Mouse (Mus musculus) embryonic stem cell, embryonic (primary cell): Measurements from ENCODE around the gene Litaf.

Experiments used
- CTCF ChIA-PET, 4 experiments: fragments of 300-600 bp in 2 of 4; fragments of 350-600 bp in 2 of 4; sonication (Branson Sonifier 250); formaldehyde crosslinking; loops; one replicate each; lab custom pipeline; 2022; ENCODE audit warnings: inconsistent platforms in 2 of 4; lab: Charles Lee
- POLR2A ChIA-PET, 4 experiments: fragments of 300-600 bp in 2 of 4; fragments of 350-600 bp in 2 of 4; sonication (Branson Sonifier 250); formaldehyde crosslinking; loops; one replicate each; lab custom pipeline; 2022; ENCODE audit warnings: antibody characterized with exemption in 4 of 4, inconsistent platforms in 1 of 4; lab: Charles Lee

Gene Litaf

DNA sequence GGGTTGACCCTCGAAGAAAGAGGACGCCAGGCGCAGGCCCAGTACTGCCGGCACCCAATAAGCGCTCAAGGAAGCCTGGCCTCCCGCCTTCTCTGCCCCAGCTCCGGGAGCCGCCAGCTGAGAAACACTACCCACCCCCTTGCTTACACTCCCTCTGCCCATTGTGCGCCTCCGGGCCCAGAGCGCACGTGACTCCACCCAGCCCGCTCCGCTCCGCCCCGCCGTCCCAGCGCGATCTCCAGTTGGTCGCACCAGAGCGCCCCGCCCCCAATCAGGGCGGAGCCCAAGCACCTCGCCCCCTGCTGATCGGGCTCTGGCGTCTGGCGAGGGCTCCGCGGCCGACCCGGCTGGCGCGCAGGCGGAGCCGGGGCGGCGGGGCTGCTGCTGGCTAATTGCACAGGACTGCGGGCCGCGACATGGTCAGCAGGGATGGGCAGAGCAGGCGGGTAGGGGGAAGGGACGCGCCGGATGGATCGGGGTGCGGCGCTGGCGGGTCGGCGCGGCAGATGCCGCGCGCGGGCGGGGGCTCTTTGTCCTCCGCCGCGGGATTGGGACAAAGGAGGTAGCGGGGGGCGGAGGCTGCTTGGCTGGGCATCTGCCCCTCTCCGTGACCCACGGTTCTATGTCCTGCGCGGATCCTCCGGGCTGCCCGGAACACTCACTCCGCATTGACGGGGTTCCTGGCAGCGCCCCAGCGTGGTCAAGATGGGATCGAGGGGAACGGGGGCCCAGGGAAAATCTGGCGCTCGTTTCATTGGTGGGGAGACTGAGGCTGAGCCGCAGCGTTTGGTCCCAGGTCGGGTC, at the start of gene Litaf:
Gene Litaf, minus strand, starts transcription at position 129 of the 804 bp plus-strand sequence.
- ChIA-PET POLR2A (interaction anchor here in 3 of 4 experiments (0.6 to 2.7 kb wide), 32 partner anchors 8 to 294 kb away, joined by 3 to 17 read pairs (median 4); partner anchors contain the start of genes Gspt1 (in 1 of the 3), Snx29 (in 1 of the 3) and Zc3h7a (in 1 of the 3)), CTCF (interaction anchor here in 3 of 4 experiments (0.7 to 3.4 kb wide), 6 partner anchors 31 to 239 kb away, joined by 3 to 23 read pairs (median 4); partner anchors contain the start of gene Zc3h7a (in 1 of the 3))

- ChIA-PET CTCF (interaction anchor here in 3 of 4 experiments (0.7 to 2.2 kb wide), 19 partner anchors 8 to 253 kb away, joined by 3 to 22 read pairs (median 3); partner anchors contain the start of gene Litaf (in 1 of the 3)), POLR2A (interaction anchor here in 3 of 4 experiments (0.6 to 1.6 kb wide), 6 partner anchors 35 to 332 kb away, joined by 3 to 8 read pairs (median 4); no protein-coding TSS in a partner anchor)
Observed at GRCm38 (mm10) chr16:11109198-11109740, 43.3 kb upstream of the Litaf start.

GRCm38 (mm10) chr16:11104905-11105304, 38.9 kb upstream of the Litaf start:
- ChIA-PET CTCF (no interaction called here), POLR2A (interaction anchor here in 2 of 4 experiments (0.9 to 1.3 kb wide), 2 partner anchors 34 to 59 kb away, joined by 3 read pairs; no protein-coding TSS in a partner anchor)

DNA sequence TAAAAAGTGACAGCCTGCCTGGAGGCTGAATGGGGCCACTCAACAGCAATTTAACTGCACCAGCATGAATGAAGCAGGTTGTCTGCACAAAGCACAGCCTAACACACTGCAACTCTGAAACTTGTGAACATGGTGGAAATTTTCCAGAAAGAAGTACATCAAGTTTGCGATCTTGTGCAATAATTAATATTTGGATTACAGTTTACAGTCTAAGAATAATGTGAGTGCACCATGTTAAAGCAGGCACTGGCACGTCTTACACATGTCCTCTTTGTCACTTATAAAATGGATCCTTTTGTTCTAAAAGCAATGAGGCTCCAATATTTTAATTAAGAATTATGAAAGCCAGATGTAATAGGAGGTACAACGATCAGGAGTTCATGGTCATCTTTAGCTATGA, 31.3 kb upstream of the Litaf start:
- ChIA-PET CTCF (interaction anchor here in 1 of 4 experiments (1.0 kb wide), 1 partner anchor 11 kb away, joined by 3 read pairs; no protein-coding TSS in a partner anchor), POLR2A (no interaction called here)

DNA sequence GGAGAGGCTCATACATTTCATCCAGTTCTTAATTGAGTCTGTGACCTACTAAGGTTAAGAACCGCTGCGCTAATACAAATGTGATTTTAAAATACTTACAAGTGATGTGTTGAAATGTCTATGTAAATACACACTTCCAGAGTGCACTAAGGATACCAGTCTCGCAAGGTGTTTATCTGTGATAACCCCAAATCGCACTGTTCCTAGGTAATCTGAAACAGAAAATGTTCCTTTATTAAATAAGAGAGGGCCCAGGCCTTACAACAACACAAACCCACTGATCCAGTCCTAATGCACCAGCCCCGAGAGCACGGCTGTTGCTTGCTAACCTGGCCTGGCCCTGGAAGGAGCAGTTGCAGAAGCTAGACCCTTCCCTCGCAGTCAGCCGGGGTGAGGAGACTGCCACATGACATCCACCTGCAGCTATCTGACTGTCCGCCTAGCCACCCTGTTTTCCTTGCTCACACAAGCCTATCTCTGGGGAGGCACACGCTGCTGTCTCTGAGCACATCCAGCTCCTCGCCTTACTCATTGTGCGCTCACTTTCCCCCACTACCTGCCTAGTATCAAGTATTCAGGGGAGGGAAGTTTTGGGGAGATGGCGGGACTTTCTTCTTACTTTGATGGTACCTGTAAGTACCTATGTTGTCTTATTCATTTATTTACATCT, 27.9 kb upstream of the Litaf start:
- POLR2A ChIA-PET = no interaction called here
- CTCF ChIA-PET = interaction anchor here in 3 of 4 experiments (0.5 to 1.4 kb wide), 3 partner anchors 59 to 371 kb away, joined by 3 to 4 read pairs (median 3); no protein-coding TSS in a partner anchor

- ChIA-PET POLR2A (no interaction called here), CTCF (interaction anchor here in 2 of 4 experiments (1.0 to 1.2 kb wide), 3 partner anchors 17 to 58 kb away, joined by 3 read pairs; no protein-coding TSS in a partner anchor)
Observed at GRCm38 (mm10) chr16:11092523-11092922, 26.6 kb upstream of the Litaf start.

DNA sequence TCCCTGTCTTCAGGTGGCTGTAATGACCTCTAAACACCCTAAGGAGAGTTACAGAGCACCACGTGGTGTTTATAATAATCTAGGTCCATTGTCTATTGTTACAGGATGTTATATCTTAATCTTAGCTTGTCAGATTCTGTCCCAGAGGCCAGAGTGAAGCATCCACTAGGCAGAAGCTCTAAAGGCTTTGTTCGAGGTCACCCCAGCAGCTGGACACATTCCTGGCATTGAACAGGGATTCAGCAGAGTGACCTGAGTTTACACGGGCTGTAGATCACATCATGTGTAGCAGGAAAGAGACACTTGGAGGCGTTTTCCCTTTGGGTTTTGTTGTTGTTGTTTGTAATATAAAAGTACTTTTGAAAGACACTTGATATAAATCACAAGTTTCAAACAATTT, 26.1 kb upstream of the Litaf start:
- CTCF ChIA-PET = interaction anchor here in 3 of 4 experiments (1.0 to 1.5 kb wide), 4 partner anchors 17 to 57 kb away, joined by 3 to 4 read pairs (median 3); no protein-coding TSS in a partner anchor
- POLR2A ChIA-PET = interaction anchor here in 1 of 4 experiments (1.4 kb wide), 1 partner anchor 10 kb away, joined by 4 read pairs; no protein-coding TSS in a partner anchor

GRCm38 (mm10) chr16:11090836-11091570, 25.0 kb upstream of the Litaf start:
- POLR2A ChIA-PET = interaction anchor here in 2 of 4 experiments (0.6 to 1.6 kb wide), 4 partner anchors 8 to 143 kb away, joined by 3 to 4 read pairs (median 4); no protein-coding TSS in a partner anchor

DNA sequence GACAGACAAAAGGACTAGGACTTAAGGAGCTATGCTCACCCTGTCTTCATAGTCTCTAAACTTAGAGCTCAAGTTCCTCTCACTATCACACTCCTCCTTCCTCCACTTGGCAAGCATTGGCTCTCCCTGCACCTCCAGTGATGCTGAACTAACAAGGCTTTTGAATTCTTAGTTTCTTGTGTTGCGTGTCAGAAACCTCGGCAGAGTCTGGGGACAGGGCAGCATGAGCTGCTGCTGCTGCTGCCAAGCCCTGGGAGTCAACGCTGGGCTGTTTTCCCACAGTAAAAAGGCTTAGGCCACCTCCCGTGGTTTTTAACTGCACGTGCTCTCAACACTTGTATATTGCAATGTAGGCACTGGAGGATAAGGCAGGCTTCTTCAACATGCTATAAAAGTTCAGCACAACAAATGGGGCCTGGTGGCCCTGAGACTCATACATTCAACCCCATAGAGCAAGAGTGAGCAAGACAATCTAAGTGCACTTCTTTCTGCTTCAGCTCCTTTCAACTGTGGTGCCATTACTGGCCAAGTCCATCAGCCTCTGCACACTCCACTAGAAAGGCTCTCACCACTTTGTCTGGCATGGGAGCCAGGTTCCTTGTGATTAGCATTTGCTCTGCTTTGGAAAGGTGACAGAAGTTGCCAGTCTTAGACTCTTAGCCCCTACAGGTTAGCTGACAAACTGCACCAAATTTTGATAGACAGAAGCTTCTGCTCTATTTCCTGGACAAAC, 21.1 kb upstream of the Litaf start:
- CTCF ChIA-PET = interaction anchor here (0.7 to 3.1 kb wide), 17 partner anchors 8 to 1326 kb away, joined by 3 to 8 read pairs (median 4); no protein-coding TSS in a partner anchor
- POLR2A ChIA-PET = interaction anchor here in 2 of 4 experiments (0.9 to 1.7 kb wide), 7 partner anchors 10 to 53 kb away, joined by 3 to 6 read pairs (median 4); no protein-coding TSS in a partner anchor

More at GRCm38 (mm10) chr16:11090836-11091570, 25.0 kb upstream of the Litaf start:
- CTCF ChIA-PET = interaction anchor here in 2 of 4 experiments (1.4 to 1.5 kb wide), 2 partner anchors 55 to 56 kb away, joined by 3 to 4 read pairs; no protein-coding TSS in a partner anchor

DNA sequence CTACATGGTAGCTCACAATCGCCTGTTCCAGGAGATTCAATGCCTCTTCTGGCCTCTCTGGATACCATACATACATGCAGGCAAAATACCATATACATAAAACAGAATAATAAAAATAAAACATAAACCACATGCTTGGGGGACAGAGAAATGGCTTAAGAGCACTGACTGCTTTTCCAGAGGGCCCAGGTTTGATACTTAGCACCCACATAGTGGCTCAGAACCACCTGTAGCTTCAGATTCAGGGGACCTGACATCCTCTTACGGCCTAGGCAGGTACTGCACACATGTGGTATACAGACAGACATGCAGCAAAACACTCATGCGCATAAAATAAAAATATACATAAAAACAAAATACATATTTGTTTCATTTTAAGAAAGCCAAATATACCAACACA, 20.3 kb upstream of the Litaf start:
- ChIA-PET CTCF (interaction anchor here in 3 of 4 experiments (0.8 to 3.1 kb wide), 6 partner anchors 11 to 52 kb away, joined by 3 to 8 read pairs (median 3); no protein-coding TSS in a partner anchor), POLR2A (interaction anchor here in 2 of 4 experiments (0.8 to 1.2 kb wide), 5 partner anchors 9 to 139 kb away, joined by 3 to 4 read pairs (median 3); no protein-coding TSS in a partner anchor)

DNA sequence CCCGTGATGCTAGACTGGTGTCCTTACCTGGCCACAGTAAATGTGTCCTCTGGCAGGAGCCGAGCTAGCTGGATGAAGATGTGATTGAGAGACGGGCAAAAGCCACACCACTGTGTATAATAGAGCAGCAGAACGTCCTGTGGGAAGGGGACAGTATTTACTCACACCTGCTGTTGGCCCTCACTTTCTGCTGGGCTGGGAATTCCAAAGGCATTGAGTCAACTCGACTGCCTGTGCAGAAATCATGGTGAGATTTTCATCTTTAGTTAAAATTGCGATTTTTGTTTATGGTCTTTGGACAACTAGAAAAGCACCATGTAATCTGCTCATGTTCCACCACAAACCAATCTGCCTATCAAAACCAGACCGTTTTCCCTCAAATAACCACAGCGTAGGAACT, 18.2 kb upstream of the Litaf start:
- ChIA-PET CTCF (no interaction called here), POLR2A (interaction anchor here in 1 of 4 experiments (1.7 kb wide), 1 partner anchor 41 kb away, joined by 3 read pairs; no protein-coding TSS in a partner anchor)

DNA sequence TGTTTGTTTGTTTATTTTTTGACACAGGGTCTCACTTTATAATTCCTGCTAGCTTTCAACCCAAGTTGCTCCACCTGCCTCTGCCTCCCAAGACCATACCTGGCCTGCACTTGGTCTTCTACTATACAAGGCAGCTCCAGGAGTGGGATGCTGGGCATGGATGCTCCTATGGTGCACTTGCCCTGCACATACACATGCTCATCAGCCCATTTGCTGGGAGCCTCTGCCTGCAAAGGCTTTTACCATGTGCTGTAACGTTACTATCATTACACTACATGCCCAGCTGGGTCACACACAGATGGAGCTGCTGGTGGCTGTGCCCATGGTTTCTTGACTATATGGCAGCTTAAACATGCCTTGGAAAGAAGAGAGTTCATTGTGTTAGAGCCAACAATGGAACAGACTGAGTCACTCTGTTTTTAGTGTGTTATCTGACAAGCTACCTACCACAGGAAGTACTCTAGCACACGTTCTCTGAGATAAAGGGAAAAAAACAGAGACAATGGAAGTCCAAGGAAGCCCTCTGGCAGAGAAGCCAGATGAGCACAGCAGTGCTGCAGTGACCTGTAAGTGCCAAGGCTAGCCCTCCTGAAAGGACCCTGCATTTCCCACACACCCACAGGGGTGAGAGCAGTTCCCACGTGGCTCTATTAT, 12.4 kb upstream of the Litaf start:
- POLR2A ChIA-PET = interaction anchor here in 3 of 4 experiments (0.6 to 1.9 kb wide), 8 partner anchors 8 to 395 kb away, joined by 3 to 6 read pairs (median 4); no protein-coding TSS in a partner anchor

DNA sequence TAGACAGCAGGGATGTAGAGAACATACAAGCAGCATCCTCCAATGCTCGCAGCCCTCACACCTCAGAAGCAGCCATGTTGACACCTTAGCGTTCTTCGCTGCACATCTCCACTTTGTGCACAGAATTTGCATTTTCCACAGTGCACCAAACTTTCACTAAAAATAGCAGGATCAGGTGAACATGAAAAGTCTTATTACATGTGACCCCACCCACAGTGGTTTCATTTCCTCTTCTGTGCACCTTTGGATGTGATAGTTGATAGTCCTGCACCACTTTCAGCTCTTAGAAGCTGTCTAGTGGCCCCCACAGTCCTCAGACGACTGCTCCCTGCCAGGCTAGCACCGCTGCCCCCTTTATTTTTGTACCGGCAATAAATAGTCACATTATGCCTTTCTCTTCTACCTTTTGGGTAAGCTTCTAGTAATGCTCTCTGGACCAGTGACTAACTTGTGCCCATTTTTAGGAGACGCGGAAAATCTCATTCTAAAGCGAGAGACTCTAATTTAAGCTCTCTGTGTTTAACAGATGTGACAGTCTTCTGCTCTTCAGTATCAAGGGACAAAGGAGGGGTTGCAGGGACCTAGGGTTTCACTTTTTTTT, 11.7 kb upstream of the Litaf start:
- CTCF ChIA-PET = interaction anchor here in 1 of 4 experiments (0.5 to 1.8 kb wide), 3 partner anchors 10 to 42 kb away, joined by 3 to 6 read pairs (median 4); no protein-coding TSS in a partner anchor
- POLR2A ChIA-PET = interaction anchor here in 2 of 4 experiments (0.6 to 2.9 kb wide), 5 partner anchors 9 to 211 kb away, joined by 3 to 13 read pairs (median 3); no protein-coding TSS in a partner anchor

More for the DNA sequence above, 12.4 kb upstream of the Litaf start:
- CTCF ChIA-PET = interaction anchor here in 2 of 4 experiments (0.9 to 1.8 kb wide), 2 partner anchors 9 kb away, joined by 4 read pairs; no protein-coding TSS in a partner anchor

DNA sequence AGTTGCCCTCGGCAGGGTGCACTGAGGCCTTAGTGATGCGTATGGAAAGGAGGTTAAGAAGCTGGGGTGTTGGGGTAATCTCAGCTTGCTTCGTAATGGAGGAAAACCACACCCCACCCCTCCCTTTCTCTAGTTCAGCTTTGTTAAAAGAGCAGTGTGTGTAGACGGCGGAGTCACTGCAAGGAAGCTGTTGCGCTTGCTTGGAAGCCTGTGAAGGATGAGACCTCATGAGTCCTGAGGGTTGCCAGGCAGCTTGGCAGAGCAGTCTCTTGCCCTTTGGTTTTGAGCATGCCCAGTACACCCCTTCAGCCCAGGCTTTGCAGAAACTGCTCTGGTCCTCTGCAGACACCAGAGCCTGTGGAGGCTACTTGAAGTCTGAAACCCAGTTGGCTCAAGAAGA, 7.1 kb upstream of the Litaf start:
- CTCF ChIA-PET = interaction anchor here in 3 of 4 experiments (1.1 to 2.0 kb wide), 7 partner anchors 9 to 199 kb away, joined by 3 to 9 read pairs (median 4); no protein-coding TSS in a partner anchor
- POLR2A ChIA-PET = interaction anchor here in 3 of 4 experiments (0.5 to 5.8 kb wide), 13 partner anchors 8 to 269 kb away, joined by 3 to 24 read pairs (median 4); partner anchors contain the start of genes Snn (in 1 of the 3) and Txndc11 (in 1 of the 3)

DNA sequence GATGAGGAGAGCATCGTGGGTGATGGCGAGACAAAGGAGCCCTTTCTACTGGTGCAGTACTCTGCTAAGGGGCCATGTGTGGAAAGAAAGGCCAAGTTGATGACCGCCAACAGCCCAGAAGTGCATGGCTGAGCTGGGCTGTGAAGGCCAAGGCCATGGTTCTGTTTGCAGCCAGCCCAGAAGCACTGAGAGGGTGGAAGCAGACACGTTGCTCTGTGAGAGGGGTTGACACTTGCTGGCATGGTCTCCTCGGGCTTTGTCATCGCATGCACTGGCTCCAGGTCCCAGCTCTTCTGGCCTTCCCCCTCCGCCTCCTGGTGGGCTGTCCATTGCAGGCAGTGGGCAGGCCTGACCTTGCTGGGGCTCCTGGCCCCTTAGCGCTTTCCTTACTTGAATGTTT, 6.5 kb upstream of the Litaf start:
- ChIA-PET POLR2A (interaction anchor here in 3 of 4 experiments (0.6 to 5.8 kb wide), 13 partner anchors 8 to 269 kb away, joined by 3 to 24 read pairs (median 3); partner anchors contain the start of genes Snn (in 1 of the 3) and Txndc11 (in 1 of the 3)), CTCF (interaction anchor here in 3 of 4 experiments (1.1 to 2.0 kb wide), 7 partner anchors 9 to 198 kb away, joined by 3 to 9 read pairs (median 4); no protein-coding TSS in a partner anchor)
